Mouse (Mus musculus) liver, adult 2 months (tissue): ENCODE measurements around the gene Amdhd2. TPM values are rescaled to one million over a fixed set of nuclear protein-coding genes. Genes with fewer than 3 reads are reported as not detected.

Source experiments
- DNase-seq: peaks from one replicate; pipeline ENCODE4 v3.0.0-alpha.2; 2011; ENCODE audit warnings: low read depth, low spot score; ENCODE audit errors: extremely low read depth
- H3K27ac ChIP-seq: fragments of 200-500 bp; replicated peaks from 2 replicates; pipeline ENCODE4 v1.5.1; 2012; ENCODE audit warnings: low read depth, mild to moderate bottlenecking, control low read depth, inconsistent platforms, low read length; ENCODE audit not compliant: insufficient read depth
- H3K27me3 ChIP-seq: fragments of 200-500 bp; 2 replicates; pipeline ENCODE4 v1.6.1; 2012; ENCODE audit warnings: mild to moderate bottlenecking, moderate library complexity, low read length, inconsistent platforms; ENCODE audit not compliant: control insufficient read depth, insufficient read depth
- H3K36me3 ChIP-seq: fragments of 200-500 bp; 2 replicates; pipeline ENCODE4 v1.6.1; 2012; ENCODE audit warnings: low read length, inconsistent platforms; ENCODE audit not compliant: control insufficient read depth, insufficient read depth
- H3K4me1 ChIP-seq: fragments of 200-500 bp; 2 replicates; pipeline ENCODE4 v1.6.1; 2011; ENCODE audit warnings: low read length; ENCODE audit not compliant: control insufficient read depth, insufficient read depth
- H3K4me3 ChIP-seq: fragments of 200-500 bp; 2 replicates; pipeline ENCODE4 v1.5.1; 2011; ENCODE audit warnings: low read depth, mild to moderate bottlenecking, control low read depth, low read length, moderate library complexity; ENCODE audit not compliant: insufficient read depth
- H3K79me2 ChIP-seq: fragments of 200-500 bp; 2 replicates; pipeline ENCODE4 v1.6.1; 2012; ENCODE audit warnings: inconsistent platforms, mild to moderate bottlenecking, low read length, moderate library complexity; ENCODE audit not compliant: control insufficient read depth, insufficient read depth
- H3K9ac ChIP-seq: fragments of 200-500 bp; 2 replicates; pipeline ENCODE4 v1.6.1; 2012; ENCODE audit warnings: low read depth, mild to moderate bottlenecking, control low read depth, inconsistent platforms, low read length
- CTCF ChIP-seq: fragments of 200-500 bp; IDR thresholded peaks from 2 replicates; pipeline ENCODE4 v1.5.1; 2011; ENCODE audit warnings: low read depth, low read length, control low read depth
- POLR2A ChIP-seq: fragments of 200-500 bp; IDR thresholded peaks from 2 replicates; pipeline ENCODE4 v1.6.1; 2011; ENCODE audit warnings: low read length, control low read depth; ENCODE audit not compliant: insufficient read depth; ENCODE audit errors: extremely low read depth
- WGBS: fragments of 180-500 bp; shearing (Covaris S2); methylation state at CpG from one replicate; pipeline ENCODE4 v1.1.7; 2018; 5-methylcytosine and 5-hydroxymethylcytosine counted together
- polyA plus RNA-seq: library from polyadenylated mRNA; depleted of rRNA; stranded (reverse); fragments of >200 nt; gene quantifications from 2 replicates; pipeline ENCODE4 v1.2.3, GENCODE M21; 2012; rRNA removed
- total RNA-seq: library from RNA; depleted of rRNA; stranded (reverse); fragments of >200 nt; gene quantifications from 2 replicates; pipeline ENCODE4 v1.2.3, GENCODE M21; 2014; rRNA removed

The Amdhd2 gene
- 19.3 and 23.8 TPM in 2 replicates for total RNA-seq
- polyA plus RNA-seq: 26.7 and 35.4 TPM in 2 replicates

GRCm38 (mm10) chr17:24163176-24163962, at the start of gene Amdhd2:
Gene Amdhd2, minus strand, starts transcription at chr17:24163766.
- H3K4me1 ChIP-seq: peaks cover 18% of the 10 kb centered on the region
- DNase-seq: peak; percentile 87
- peaks cover 8% of the 10 kb centered on the region; the same call in 1 of the 2 replicates for H3K36me3 ChIP-seq
- H3K79me2 ChIP-seq: peaks cover 6% of the 10 kb centered on the region
- peak within 1 kb of the TSS; percentile 45 for H3K27ac ChIP-seq
- no peaks in the 10 kb centered on the region for H3K27me3 ChIP-seq
- 0 out of 2 replicates have a peak, but pooled peaks have one; percentile 16 for TF ChIP-seq POLR2A
- no peak for TF ChIP-seq CTCF
- peak within 1 kb of the TSS; percentile 75 for H3K9ac ChIP-seq
- under 1% methylated on average over 47 of the region's 47 CpGs for WGBS
- peak within 1 kb of the TSS; percentile 64 for H3K4me3 ChIP-seq

GRCm38 (mm10) chr17:24213186-24213585, 49.6 kb upstream of the Amdhd2 start:
- Histone ChIP-seq H3K36me3 (peaks cover 21% of the 10 kb centered on the region), H3K27ac (peak overlapping the region; percentile 95), H3K79me2 (0 out of 2 replicates have a peak, but pooled peaks cover 3% of the 10 kb centered on the region), H3K4me3 (no peak overlapping the region), H3K4me1 (peaks cover 50% of the 10 kb centered on the region), H3K27me3 (no peaks in the 10 kb centered on the region), H3K9ac (peak overlapping the region; percentile 52)
- no peak for TF ChIP-seq POLR2A
- TF ChIP-seq CTCF: no peak
- WGBS: 32% methylated on average over 6 of the region's 6 CpGs
- DNase-seq: peak; percentile 90

- H3K79me2 ChIP-seq: 0 out of 2 replicates have a peak, but pooled peaks cover under 1% of the 10 kb centered on the region
- peak; percentile 99 for DNase-seq
- WGBS: 10% methylated on average over 5 of the region's 5 CpGs
- peaks cover 18% of the 10 kb centered on the region for H3K36me3 ChIP-seq
- H3K4me1 ChIP-seq: peaks cover 49% of the 10 kb centered on the region
- no peaks in the 10 kb centered on the region for H3K27me3 ChIP-seq
- TF ChIP-seq CTCF (no peak), POLR2A (no peak)
- no peak overlapping the region for H3K4me3 ChIP-seq
- H3K27ac ChIP-seq: peak overlapping the region; percentile 95
- peak overlapping the region; percentile 52 for H3K9ac ChIP-seq
Observed at GRCm38 (mm10) chr17:24212441-24213018, 49.0 kb upstream of the Amdhd2 start.

GRCm38 (mm10) chr17:24211631-24212440, 48.3 kb upstream of the Amdhd2 start:
- TF ChIP-seq POLR2A: peak; percentile 49; the same call in 1 of the 2 replicates
- TF ChIP-seq CTCF: no peak
- Histone ChIP-seq H3K27me3 (no peaks in the 10 kb centered on the region), H3K4me3 (peak overlapping the region; percentile 44; the same call in 1 of the 2 replicates), H3K79me2 (no peaks in the 10 kb centered on the region), H3K4me1 (peaks cover 46% of the 10 kb centered on the region), H3K27ac (peak overlapping the region; percentile 90), H3K9ac (peak overlapping the region; percentile 63), H3K36me3 (peaks cover 16% of the 10 kb centered on the region)
- WGBS: 5% methylated on average over 37 of the region's 37 CpGs
- peak; percentile 90 for DNase-seq

- Histone ChIP-seq H3K36me3 (peaks cover 5% of the 10 kb centered on the region), H3K27ac (peak overlapping the region; percentile 57), H3K4me1 (peaks cover 46% of the 10 kb centered on the region), H3K9ac (no peak overlapping the region), H3K79me2 (peaks cover 3% of the 10 kb centered on the region; the same call in 1 of the 2 replicates), H3K4me3 (no peak overlapping the region), H3K27me3 (no peaks in the 10 kb centered on the region)
- TF ChIP-seq POLR2A (no peak), CTCF (no peak)
- DNase-seq: no peak
- 69% methylated on average over 3 of the region's 3 CpGs for whole genome bisulfite sequencing
Observed at GRCm38 (mm10) chr17:24210591-24210990, 47.0 kb upstream of the Amdhd2 start.
